Mouse (Mus musculus) left cerebral cortex, adult 8-10 months (tissue): ENCODE results near the gene Iqcf1. TPM values are rescaled to one million over a fixed set of nuclear protein-coding genes. Genes with fewer than 3 reads are reported as not detected.

ENCODE experiments used
- DNase-seq, 2 experiments: peaks; one replicate each; pipeline ENCODE4 v3.0.0; 2022; ENCODE audit warnings: low spot score in 2 of 2
- total RNA-seq, 4 experiments: library from RNA; stranded (reverse); gene quantifications; 2 replicates each; pipeline ENCODE4 v1.2.4; 2022

The Iqcf1 gene
- total RNA-seq, 4 experiments from 2014 or later: not detected

DNA sequence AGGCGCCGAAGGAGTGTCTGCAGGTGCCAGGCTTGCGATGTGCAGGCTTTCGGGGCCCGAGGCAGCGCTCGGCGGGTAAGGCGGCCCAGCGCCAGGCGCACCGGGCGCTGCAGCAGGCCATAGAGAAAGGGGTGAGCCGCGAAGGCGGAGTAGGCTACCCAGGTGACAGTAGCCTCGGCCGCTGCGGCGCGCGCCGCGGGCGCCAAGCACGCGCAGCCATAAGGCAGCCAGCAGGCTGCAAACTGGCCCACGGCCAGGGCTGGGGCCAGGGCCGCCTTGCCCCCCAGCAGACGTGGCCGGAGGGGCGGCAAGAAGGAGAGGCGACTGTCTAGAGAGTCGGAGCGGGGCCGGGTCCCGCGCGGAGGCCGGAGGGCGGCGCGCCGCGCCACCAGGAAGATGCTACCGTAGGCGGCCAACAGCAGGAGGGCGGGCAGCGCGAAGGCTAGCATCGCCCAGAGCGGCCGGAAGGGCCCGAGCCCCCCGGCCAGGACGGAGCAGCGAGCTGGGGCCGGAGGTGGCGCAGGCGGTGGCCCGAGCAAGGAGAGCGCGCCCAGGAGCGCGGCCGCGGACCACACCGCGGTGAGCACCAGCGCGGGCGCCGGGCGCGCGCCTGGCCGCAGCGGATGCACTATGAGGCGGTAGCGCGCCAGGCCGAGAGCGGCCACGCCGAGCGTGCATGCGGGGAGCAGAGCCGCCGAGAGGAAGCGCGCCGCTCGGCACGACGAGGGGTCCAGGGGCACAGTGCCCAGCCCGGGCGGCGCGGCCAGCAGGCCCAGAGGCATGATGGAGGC lies 34.8 kb upstream of the Iqcf1 start:
- DNase-seq: peak; percentile 61 to 69

DNA sequence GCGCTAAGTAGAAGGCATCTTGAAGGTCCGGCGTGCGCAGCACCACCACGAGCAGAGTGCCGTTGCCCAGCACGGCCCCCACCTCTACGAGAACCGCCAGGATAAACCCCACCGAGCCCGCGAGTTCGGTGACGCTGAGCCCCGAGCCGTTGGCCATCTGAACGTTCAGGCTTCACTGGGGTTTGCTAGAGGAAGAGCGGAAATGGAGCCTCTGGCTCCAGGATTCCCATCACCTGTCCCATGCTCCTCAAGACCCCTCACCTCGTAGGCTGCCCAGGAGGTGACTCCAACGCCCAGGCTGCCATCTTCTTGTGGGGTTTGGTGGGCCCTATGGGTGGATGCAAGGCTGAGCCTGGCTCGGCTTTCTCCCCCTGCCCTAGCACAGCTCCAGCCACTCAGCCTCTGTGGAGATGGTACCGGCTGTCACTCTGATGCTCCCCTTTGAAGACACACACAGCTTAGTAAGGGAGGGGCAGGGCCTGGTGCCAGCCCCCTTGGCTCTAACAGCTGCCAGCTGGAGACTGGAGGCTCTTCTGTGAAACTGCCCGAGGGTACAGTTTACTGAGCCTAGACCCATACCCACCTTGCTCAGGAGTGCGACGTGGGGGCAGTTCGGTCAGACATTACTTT lies 34.1 kb upstream of the Iqcf1 start, which contains the start of gene Gpr62:
Gene Gpr62 (minus strand): TSS at position 368 of the 630 bp plus-strand sequence.
- DNase-seq: peak in 1 of 2 experiments; percentile 80

DNA sequence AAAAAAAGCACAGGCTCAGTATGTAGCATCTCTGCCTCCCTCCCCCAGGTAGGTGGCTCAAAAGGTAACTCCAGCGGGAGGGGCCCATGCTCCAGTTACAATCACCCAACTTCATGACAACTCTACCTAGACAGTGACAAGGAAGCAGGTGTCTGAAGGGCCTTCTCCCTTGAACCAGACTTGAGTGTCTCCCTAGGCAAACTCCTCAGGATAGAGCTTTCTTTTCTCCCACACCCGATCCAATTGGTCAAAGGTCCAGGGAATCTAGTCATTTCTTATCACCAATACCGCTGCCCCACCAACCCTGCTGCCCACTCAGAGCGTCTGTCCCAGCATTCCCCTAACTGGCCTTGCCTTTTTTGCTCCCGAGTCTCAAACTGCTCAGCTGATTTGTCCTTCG lies 33.0 kb upstream of the Iqcf1 start:
- no peak for DNase-seq

DNA sequence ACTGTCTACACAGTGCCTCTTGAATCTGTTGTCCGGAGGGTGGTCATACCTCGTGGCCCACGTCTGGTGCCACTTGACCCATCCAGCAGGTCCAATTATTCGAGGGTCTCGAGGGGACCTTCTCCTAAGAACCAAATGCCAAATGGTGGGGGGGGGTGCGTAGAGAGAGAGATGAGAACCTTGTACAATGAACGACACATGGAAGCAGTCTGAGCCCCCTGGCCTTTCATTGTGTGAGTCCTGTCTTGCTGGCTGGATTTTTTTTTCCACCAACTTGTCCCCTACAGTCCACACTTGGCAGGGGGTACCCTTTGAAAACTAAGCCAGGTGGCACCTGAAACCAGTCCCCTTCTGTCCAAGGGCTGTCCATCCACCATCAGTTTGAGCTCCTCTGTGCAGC lies 32.0 kb upstream of the Iqcf1 start:
- no peak for DNase-seq

DNA sequence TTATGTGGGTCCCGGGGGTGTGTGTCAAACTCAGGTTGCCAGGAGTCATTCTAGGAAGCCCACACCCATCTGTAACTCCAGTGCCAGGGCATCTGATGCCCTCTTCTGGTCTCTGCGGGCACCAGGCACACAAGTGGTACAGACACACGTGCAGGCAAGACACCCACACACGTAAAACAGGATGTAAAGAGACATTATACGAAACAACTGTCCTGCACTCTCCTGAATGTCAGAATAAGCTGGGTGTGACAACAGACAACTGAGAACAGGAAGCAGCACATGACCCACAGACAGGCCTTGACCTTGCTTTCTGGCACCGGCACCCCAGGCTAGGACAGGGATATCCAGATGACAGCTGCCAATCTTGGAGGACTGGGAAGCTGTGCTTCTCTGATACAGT lies 30.4 kb upstream of the Iqcf1 start:
- no peak for DNase-seq

DNA sequence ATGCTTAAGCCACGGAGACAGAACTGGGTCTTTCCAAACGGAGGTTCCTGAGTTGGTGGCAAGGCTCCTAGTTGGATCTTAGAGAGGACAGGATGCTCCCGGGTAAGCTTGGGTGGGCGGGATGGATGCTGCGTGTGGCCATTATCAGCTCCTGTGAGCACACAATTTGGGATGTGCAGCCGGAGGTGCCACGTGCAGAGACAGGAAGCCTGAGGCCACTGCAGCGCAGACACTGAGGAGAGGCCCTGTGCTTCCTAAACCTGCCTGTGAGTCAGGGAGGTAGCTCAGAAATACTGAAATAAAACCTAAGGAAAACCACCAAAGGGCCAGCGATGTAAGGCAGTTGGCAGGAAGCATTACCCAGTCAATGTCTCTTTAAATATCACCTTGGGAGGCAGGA lies 30.0 kb upstream of the Iqcf1 start:
- peak; percentile 0 to 8 for DNase-seq

DNA sequence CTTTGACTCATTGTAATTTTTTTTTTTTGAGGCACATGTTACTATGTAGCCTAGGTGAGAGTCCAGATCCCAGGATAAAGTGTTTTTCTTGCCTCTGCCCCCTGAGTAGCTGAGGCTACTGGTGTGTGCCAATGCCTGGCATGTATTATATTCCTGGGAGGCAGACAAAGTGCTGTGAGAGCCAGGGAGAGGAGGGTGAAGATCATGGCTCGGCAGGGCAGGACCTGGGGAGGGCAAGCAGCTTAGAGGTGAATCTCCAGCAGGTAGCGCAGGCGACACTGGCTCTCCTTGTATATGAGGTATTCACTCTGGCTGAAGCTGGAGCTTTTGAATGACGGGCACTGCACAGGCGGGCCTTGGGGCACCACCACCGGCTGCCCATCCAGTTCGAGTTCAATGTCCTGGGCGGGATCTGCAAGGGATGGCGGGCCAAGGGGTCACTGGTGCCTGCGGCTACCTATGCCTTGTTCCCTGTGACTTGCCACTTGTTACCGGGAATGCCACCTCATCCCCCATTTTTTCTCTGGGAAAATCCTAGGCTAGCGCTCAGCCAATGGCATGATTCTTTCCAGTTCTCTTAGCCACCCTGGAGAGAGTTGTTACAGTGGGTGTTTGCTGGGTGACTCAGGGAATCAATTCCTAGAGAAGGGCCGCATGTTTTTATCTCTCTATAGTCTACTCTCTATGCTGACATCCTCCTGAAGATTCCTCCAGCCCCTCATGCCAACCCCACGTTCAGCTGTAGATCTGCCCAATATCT lies 28.6 kb upstream of the Iqcf1 start:
- DNase-seq: peak; percentile 2 to 16

DNA sequence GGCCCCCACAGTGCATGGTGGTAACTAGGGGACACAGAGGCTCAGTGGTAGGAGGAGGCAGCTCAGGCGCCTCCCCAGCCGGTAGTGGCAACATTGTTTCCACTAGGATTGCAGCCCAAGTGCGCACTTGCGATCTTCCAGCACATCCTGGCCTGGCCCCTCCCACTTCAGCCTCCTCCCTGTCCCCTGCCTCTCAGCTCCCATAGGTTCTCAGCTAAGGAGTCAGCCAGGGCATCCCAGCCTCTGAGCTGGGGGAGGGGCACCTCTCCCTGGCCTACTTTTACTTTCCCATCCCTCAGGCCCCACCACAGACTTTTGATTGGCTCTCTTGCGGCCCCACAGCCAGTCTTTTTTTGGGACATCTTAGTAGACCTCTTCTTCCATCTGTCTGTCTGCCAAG lies 27.9 kb upstream of the Iqcf1 start:
- peak; percentile 5 to 75 for DNase-seq

DNA sequence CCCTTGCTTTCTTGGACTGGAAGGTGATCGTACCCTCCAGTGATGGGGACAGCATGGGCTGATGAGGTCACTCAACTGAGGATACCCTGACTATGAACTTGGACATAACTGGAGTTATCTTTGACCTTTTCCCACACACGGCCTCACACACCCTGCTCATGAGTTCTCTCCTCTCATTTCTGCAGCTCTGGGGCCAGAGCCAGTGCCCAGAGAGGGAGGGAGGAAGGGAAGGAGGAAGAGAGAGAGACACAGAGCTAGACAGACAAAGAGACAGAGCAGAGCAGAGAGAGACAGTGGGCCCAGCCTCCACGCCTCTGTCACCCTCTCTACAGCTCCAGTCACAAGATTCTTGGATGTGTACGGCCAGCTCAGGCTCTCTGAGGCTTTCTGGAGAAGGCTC lies 27.4 kb upstream of the Iqcf1 start:
- DNase-seq: peak; percentile 7 to 11

DNA sequence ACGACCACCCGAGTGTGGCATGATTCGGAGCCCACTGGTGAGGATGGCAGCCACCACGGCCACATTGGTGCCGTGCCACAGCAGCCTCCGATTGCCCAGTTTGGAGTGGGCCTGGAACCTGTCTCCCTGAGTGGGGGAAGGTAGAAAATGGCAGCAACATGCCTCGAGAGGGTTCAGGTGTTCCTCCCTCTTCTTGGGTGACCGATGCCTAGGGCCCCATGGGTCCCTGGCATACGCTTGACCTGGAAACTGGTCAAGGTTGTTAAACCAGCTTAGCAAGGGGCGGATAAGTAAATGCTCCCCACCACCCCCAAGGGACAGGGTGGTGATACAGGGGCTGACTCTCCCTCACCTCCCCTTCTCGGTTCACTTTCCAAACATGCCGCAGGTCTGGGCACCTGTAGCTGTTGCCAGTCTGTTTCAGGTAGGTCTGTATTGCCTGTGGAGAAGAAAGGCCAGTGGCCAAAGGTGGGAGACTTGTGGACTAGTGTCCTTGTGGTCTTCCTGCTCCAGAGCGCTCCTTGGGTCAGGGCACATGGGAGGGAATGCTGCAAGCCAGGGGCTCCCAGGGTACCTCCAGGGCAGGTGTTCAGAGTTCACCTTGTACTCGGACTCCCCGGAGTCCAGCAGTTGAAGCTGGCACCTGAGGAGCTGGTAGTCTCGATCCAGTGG lies 26.6 kb upstream of the Iqcf1 start:
- DNase-seq: peak; percentile 1 to 24

DNA sequence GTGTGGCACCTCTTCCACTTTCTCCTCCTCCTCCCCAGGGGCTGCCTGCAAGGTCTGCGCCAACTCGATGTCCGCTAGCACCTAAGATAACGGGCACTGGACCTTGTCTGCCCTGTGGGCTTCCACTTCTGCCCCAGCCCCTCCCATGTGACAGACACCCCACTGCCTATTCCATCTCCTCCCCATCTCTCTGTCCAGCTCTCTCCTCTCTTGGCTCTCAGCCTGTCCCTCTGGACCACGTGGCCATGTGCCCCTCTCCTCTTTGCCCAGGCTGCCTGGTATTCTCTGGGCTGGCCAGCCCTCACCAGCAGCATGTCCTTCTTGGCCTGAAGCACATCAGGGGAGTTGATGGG lies 26.0 kb upstream of the Iqcf1 start:
- peak in 1 of 2 experiments; percentile 1 for DNase-seq

DNA sequence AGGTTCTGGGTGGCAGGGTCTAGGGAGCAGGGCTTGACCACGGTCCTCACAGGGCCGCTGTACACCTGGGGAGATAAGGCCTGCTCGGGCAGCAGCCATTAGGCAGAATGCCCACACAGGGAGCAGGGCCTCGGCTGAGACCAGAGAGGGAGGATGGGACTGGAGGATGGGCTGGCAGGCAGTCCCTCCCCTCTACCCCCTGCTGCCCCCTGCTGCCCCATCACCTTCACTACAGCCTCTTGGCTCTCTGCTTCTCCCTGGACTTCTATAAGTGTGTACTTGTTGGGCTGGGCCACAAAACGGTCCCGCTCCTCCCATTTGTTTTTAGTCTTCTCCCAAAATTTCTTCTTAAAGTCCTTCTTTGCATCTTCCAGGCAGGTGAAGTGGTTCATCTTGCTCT lies 25.3 kb upstream of the Iqcf1 start:
- DNase-seq: peak; percentile 42 to 43

DNA sequence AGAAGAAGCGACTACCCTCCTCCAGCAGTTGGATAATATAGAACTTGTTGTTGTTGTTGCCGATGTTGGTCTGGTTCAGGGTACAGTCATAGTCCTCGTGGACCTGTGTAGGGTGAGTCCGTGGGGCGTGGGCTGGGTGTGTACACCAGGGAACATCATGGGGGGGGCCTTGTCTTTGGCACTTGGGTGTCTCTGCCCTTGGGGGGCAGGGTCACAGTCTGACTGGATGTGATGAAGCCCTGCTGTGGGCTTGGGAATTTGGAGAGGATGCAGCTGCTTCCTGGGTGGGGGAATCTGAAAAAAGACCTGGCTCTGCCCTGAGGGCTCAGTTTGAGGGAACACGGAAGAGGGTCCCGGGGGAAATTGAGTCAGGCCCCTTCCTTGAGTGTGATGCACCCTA lies 24.7 kb upstream of the Iqcf1 start:
- DNase-seq: peak in 1 of 2 experiments; percentile 30

DNA sequence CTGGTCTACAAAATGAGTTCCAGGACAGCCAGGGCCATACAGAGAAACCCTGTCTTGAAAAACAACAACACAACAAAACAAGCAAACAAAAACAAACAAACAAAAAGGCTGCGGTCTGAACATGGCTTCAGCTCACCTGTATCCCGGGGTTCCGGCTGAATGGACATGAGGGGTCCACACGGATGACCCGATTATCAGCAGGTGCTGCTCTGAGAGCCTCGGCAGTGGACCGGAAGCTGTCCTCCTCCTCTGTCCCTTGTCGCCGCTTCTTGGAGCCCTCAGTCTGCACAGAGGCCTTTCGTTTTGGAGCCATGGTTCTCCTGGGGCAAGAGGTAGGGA lies 24.1 kb upstream of the Iqcf1 start, which contains the start of gene Rrp9:
Gene Rrp9 (plus strand): TSS at position 301 of the 339 bp plus-strand sequence.
- peak; percentile 2 to 13 for DNase-seq

DNA sequence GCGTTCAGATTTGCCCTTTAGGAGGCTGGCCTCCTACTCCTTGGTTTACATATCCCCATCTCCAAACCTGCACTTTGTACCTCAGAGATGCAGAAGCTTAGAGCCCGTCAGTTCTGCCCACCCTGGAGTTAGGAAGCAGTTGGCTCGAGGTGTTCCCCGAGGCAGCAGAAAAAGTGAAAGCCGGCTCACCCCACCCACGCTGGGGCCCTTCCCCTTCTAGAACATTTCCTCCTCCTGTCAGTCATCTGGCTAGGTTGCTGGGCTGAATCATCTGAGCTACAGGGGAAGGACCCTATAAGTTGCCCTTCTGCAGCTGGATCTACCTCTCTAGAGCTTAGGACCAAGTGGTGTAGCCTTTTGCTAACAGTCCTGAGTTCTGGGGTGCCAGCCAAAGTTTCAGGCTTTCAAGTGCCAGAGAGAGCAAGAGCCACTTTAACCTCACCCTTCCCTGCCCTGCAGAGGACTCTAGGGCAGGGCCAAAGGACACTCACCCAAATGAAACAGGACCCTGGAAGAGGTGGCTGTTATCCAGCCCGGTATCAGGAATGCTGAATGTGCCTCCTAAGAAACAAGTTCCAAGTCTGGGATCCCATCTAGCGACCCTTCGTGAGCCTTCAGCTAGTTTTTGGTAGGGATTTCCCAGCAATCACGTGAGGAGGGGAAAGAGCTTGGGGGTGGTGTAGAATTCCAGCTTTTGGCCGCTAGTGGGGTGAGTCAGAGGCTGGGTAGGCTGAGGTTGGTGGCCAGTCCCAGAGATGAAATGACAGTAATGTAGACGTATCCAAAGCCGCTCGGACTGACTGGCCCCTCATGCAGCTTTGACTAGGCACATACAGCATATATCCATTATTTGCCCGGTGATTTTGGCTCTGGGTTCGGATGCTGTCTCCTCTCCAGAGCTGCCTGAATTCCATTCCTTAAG lies 23.5 kb upstream of the Iqcf1 start:
- DNase-seq: peak; percentile 16 to 50

DNA sequence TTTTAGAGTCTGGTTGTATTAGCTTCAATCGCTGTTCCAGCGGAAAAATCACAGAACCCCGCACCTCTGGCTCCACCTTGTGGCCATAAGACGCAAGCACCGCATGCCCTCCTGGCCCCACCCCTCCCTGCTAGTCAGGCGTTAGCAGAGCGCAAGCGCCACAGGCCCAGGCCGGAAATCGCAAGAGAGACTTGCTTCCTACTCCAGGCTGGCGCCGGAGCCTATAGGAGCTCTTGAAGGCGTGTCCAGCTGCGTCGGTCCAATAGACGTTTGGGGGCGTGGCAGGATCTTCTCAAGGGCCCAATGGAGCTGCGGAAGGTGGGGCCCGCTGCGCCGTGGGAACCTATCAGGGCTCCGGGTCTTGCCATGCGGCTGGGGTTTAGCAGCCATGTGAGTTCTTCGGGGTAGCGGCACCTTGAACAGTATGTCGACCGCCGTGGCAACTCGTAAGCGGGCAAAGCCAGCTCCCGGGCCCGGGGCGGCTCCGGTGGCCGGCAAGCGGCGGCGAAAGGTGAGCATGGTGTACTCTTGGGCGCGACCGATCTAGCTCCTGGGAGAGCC lies 22.8 kb upstream of the Iqcf1 start, which contains the start of gene Parp3:
Gene Parp3 (minus strand): TSS at position 26 of the 561 bp plus-strand sequence.
- peak; percentile 96 to 100 for DNase-seq

DNA sequence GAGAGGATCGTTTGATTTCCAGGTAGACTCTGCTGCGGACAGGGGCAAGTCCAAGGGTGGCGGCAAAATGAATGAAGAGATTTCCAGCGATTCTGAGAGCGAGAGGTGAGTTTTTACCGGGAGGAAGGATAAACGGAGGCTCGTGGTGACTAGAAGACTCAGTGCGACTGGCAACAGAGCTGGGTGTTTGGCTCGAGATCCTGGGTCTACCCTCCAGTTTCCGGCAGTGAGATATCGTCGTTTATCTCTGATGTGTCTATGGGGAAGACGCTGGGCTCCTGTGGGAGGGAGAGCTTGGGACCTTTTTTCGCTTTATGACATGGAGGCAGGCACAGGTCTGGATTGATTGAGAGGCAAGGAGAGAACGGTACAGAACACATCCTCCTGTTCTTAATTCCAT lies 22.1 kb upstream of the Iqcf1 start:
- no peak for DNase-seq

DNA sequence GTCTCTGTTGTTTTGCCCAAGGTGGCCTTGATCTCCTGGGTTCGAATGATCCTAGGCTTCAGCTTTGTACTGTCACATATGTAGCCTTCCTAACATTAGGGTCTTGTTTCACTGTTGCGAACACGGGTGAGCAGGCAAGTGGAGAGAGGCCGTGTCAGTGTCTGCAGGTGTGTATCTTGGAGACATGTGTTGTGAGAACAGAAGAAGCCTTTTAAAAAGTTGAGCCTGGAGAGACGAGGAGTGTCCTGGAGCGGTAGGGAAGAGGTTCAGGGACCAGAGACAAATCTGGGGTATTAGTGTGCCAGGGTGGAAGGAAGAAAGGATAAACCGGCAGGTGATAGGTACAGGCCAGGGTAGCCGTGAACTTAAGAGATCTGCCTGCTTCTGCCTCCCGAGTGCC lies 21.7 kb upstream of the Iqcf1 start:
- DNase-seq: no peak

DNA sequence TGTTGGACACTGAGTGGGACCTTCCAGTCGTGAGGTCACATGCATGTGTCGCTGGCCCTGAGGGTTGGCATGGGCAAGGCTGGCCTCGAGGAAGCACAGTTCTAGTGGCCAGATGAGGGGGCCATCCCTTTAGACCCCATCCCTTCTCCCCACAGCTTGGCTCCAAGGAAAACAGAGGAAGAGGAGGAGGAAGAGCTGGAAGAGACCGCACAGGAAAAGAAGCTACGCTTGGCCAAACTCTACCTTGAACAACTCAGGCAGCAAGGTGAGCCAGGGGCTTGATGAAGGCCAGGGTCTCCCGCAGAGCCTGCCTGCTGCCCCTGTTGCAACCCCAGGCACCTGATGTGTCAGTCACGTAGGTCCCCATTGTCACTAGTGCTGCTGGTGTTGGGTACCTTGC lies 19.2 kb upstream of the Iqcf1 start:
- no peak for DNase-seq

DNA sequence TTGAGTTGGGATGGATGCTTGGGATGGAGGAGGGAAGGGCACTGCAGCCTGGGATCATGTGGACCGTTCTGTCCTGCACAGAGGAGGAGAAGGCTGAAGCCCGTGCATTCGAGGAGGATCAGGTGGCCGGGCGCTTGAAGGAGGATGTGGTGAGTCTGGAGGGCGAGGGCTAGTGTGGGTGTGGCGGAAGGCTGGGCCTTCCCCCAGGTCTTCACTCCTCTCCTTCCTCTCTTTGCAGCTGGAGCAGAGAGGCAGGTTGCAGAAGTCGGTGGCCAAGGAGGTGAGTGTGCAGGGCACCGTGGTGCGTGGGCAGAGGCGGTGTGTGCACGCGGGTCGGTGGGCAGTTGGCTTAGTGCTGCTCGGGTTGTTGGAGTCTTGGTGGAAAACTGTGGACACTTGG lies 18.7 kb upstream of the Iqcf1 start:
- no peak for DNase-seq
